Mouse (Mus musculus) limb, embryonic 12.5 days (tissue): ENCODE measurements around the gene Zfp112. TPM values are rescaled to one million over a fixed set of nuclear protein-coding genes. Genes with fewer than 3 reads are reported as not detected.

ENCODE experiments used
- ATAC-seq: fragments of 200-750 bp; cut with Nextera tagmentation; 2 replicates; pipeline ENCODE4 v1.8.0; 2017; ENCODE audit warnings: low read depth, moderate TSS enrichment; ENCODE audit not compliant: insufficient number of reproducible peaks, insufficient read depth, low FRiP score, low TSS enrichment
- H3K27ac ChIP-seq: fragments of 300-500 bp; sonication (generic); 2 replicates; pipeline ENCODE4 v1.5.1; 2016; ENCODE audit warnings: mild to moderate bottlenecking, moderate library complexity
- H3K27me3 ChIP-seq: fragments of 300-500 bp; sonication (generic); 2 replicates; pipeline ENCODE4 v1.6.1; 2016; ENCODE audit warnings: mild to moderate bottlenecking, moderate library complexity
- H3K36me3 ChIP-seq: fragments of 300-500 bp; sonication (generic); 2 replicates; pipeline ENCODE4 v1.6.1; 2016; ENCODE audit warnings: mild to moderate bottlenecking, moderate library complexity
- H3K4me1 ChIP-seq: fragments of 300-500 bp; sonication (generic); replicated peaks from 2 replicates; pipeline ENCODE4 v1.6.1; 2016
- H3K4me2 ChIP-seq: fragments of 300-500 bp; sonication (generic); 2 replicates; pipeline ENCODE4 v1.6.1; 2016; ENCODE audit warnings: mild to moderate bottlenecking, moderate library complexity
- H3K4me3 ChIP-seq: fragments of 300-500 bp; sonication (generic); replicated peaks from 2 replicates; pipeline ENCODE4 v1.5.1; 2016; ENCODE audit warnings: mild to moderate bottlenecking
- H3K9ac ChIP-seq: fragments of 300-500 bp; sonication (generic); replicated peaks from 2 replicates; pipeline ENCODE4 v1.6.1; 2016; ENCODE audit warnings: mild to moderate bottlenecking, moderate library complexity
- H3K9me3 ChIP-seq: fragments of 300-500 bp; sonication (generic); 2 replicates; pipeline ENCODE4 v1.6.1; 2016; ENCODE audit warnings: mild to moderate bottlenecking, moderate library complexity
- WGBS: fragments of 180-500 bp; shearing (Covaris S2); methylation state at CpG from one replicate; pipeline ENCODE4 v1.1.7; 2016; 5-methylcytosine and 5-hydroxymethylcytosine counted together
- polyA plus RNA-seq: library from polyadenylated mRNA; unstranded; fragments of >200 nt; fragmentation: Nextera tagmentation; extraction: Ambion mirVana; gene quantifications from 2 replicates; pipeline ENCODE4 v1.2.1, GENCODE M21; 2016

Gene Zfp112
- polyA plus RNA-seq, 1 experiment from 2014 or later: 5.8 TPM

DNA sequence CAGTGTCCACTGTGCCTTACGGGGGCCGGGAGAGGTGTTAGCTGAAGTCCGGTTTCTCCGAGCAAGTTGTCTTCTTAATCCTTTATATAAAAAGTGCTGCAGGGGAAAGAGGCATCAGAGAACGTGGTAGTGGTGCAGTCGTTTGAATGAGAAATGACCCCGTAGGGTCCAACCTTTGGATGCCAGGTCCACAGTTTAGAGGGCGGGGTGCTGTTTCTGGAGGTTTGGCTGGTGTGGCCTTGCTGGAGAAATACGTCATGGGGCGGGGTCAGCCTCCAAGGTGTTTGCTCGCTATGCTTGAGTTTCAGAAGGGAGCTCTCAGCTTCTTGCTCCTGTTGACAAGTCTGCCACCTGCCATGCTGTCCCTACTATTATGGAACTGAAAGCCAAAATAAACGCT is 887 bp downstream of the Zfp112 start:
- Histone ChIP-seq H3K9me3 (peaks cover 20% of the 10 kb centered on the region), H3K4me1 (no peaks in the 10 kb centered on the region; the same call in 1 of the 2 replicates), H3K4me3 (peak overlapping the region; percentile 63), H3K27ac (peak overlapping the region; percentile 76), H3K36me3 (peaks cover 18% of the 10 kb centered on the region), H3K9ac (peak overlapping the region; percentile 65), H3K4me2 (peak overlapping the region; percentile 73), H3K27me3 (no peaks in the 10 kb centered on the region)
- WGBS: 18% methylated on average over 12 of the region's 12 CpGs
- no peak for ATAC-seq

DNA sequence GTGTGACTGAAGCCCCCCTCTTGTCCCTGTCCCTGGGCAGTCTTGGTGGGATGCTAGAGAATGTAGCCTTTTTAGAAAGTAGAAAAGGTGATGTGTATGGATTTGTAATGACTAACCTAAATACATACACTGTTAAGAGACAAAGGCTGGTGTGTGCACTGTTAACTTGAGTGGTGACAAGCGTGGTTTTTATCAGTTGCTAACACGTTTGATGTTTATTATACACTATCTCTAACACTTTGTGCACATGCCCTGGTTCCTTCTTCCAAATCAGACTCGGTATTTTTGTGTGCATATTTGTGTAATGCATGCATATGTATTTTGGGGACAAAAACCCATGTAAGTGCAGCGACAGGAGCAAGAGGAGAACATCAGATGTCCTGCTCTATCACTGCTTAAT is 4.5 kb downstream of the Zfp112 start:
- H3K27ac ChIP-seq: no peak overlapping the region
- H3K4me3 ChIP-seq: no peak overlapping the region
- H3K9ac ChIP-seq: no peak overlapping the region
- no peak overlapping the region for H3K4me2 ChIP-seq
- no peak for ATAC-seq
- no peaks in the 10 kb centered on the region for H3K27me3 ChIP-seq
- 83% methylated on average over 4 of the region's 4 CpGs for WGBS
- H3K4me1 ChIP-seq: no peaks in the 10 kb centered on the region; the same call in 1 of the 2 replicates
- no peaks in the 10 kb centered on the region for H3K9me3 ChIP-seq
- H3K36me3 ChIP-seq: no peaks in the 10 kb centered on the region

DNA sequence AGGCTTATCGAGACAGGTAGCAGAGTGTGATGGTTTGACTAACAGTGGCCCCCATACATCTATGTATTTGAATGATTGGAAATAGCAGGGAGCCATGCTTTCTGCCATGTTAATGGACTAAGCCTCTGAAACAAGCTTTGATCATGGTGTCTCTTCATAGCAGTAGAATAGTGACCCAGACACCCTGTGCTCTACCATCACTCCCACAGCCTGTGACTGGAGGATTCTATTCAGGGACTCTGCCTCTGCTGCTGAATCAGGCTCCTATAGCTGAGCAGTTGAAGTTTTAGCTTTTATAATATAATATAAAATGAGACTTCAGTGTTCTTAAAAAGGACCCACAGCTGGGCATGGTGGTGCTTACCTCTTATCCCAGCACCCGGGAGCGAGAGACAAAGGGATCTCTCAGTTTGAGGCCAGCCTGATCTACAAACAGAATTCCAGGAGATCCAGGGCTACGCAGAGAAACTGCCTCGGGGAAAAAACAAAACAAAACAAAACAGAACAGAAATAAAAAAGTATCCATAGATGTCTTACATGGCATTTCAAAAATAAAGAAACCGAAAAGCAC is 21.4 kb downstream of the Zfp112 start:
- H3K36me3 ChIP-seq: peaks cover 30% of the 10 kb centered on the region
- peaks cover 11% of the 10 kb centered on the region for H3K4me1 ChIP-seq
- peak; percentile 45 for ATAC-seq
- peak overlapping the region; percentile 77 for H3K4me3 ChIP-seq
- peak overlapping the region; percentile 81 for H3K9ac ChIP-seq
- peak overlapping the region; percentile 80 for H3K4me2 ChIP-seq
- no peaks in the 10 kb centered on the region for H3K27me3 ChIP-seq
- 19% methylated on average over 6 of the region's 6 CpGs for WGBS
- H3K27ac ChIP-seq: no peak overlapping the region
- no peaks in the 10 kb centered on the region for H3K9me3 ChIP-seq

DNA sequence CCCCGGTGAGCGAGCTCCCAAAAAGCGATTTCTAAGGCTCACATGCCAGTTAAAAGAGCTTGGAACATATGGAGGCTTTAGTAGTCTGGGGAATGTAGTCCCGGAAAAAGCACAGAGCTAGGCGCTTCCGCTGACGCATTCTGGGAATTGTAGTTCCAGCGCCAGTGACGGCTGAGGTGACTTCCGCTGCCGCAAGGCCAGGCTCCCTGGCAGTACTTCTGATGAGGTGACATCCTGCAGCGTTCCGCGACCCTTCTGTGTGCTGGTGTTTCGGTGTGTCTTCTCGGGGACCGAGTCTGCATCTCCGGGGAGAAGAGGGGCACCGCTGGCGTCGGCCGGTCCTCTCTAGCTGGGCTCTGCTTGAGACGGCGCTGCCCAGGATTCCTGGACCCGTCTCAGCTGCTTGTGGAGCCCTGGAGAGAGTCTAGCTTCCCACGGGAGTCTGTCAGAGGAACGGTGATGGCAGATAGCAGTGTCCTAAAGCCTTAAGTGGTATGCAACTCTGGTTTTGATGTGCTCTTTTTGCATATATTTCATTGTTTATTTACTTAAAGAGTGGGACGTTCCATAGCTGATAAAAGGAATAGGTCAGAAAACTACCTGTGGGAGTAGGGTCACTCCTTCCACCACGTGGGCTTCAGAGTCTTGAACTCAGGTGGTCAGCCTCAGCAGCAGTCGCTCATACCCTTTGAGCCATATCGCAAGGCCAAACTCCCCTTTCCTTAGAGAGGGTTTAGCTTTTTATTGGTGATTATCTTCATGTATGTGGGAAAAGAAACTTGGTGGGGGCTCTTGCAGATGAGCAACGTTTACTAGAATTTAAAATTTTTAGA is 22.1 kb downstream of the Zfp112 start, which contains the start of gene Zfp235:
Gene Zfp235 (plus strand): TSS at position 174 of the 833 bp plus-strand sequence.
- Histone ChIP-seq H3K36me3 (peaks cover 37% of the 10 kb centered on the region), H3K9ac (peak within 1 kb of the TSS; percentile 81), H3K4me1 (peaks cover 11% of the 10 kb centered on the region), H3K9me3 (no peaks in the 10 kb centered on the region), H3K27me3 (no peaks in the 10 kb centered on the region), H3K4me3 (peak within 1 kb of the TSS; percentile 77), H3K4me2 (peak within 1 kb of the TSS; percentile 80), H3K27ac (0 out of 2 replicates have a peak within 1 kb of the TSS, but pooled peaks have one; percentile 12)
- 3% methylated on average over 32 of the region's 32 CpGs for WGBS
- ATAC-seq: peak; percentile 91

DNA sequence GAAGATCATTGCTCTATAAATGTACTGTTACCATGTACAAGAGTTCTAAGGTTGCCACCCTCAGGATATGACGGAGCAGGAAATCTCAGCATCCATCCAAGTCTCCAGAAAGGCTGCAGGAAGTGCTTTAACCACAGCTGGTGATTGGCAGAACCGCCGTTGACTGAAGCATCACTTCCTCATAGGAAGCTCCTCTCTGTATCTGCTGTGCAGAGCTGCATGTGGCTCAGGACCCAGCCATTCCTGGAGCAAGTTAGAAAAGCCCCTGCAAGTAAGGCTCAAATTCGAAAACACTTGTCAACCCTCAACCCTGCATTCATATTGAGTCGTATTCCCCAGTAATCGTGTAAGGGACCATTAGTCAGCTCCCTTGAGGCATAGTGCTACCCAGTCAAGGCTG is 30.5 kb downstream of the Zfp112 start:
- WGBS: 89% methylated on average over 6 of the region's 6 CpGs
- Histone ChIP-seq H3K9me3 (peaks cover 15% of the 10 kb centered on the region; the same call in 1 of the 2 replicates), H3K27ac (no peak overlapping the region), H3K9ac (no peak overlapping the region), H3K27me3 (no peaks in the 10 kb centered on the region), H3K4me2 (no peak overlapping the region), H3K4me3 (no peak overlapping the region), H3K4me1 (no peaks in the 10 kb centered on the region), H3K36me3 (peaks cover 52% of the 10 kb centered on the region)
- ATAC-seq: no peak

DNA sequence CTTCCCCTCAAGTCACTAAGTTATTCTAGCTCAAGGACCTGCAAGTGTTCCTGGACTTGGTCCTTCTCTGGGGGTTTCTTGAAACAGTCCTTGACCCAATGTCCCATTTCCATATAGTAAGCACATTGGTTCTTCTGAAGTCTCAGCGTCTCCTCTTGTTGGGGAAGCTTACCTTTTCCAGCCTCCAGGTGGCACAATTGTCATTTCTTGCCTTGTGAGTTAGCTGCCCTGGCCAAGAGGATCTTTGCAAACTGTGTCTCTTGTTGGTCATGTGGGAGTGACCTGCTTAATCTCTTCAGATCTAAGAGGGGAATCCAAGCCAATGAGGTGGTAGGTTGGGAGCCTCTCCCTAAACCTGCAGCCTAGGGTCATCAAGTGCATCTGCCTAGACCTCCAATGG is 41.2 kb downstream of the Zfp112 start:
- Histone ChIP-seq H3K4me2 (no peak overlapping the region), H3K9me3 (peaks cover 7% of the 10 kb centered on the region; the same call in 1 of the 2 replicates), H3K27ac (no peak overlapping the region), H3K4me3 (no peak overlapping the region), H3K4me1 (no peaks in the 10 kb centered on the region), H3K27me3 (no peaks in the 10 kb centered on the region), H3K36me3 (no peaks in the 10 kb centered on the region), H3K9ac (no peak overlapping the region)
- WGBS: 9% methylated on average over 1 of the region's 1 CpGs
- ATAC-seq: no peak

DNA sequence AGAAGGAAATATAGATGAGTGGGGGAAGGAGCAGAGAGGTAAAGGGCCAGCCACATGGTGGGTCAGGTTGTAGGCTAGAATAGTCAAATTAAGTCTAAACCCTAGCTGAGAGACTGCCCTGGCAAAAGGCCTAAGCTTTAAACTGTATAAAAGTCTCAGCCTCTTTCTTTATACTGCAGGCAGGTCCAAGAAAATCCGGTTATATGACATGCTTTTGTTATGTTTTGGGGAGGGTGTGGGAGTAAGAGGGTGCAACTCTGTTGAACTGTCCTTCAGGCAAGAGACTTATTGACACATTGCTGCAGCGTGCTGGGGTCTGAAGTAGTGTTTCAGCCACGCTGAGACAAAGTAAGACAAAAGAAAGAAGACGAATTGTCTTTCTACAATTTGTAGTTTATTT is 60.1 kb downstream of the Zfp112 start:
- H3K36me3 ChIP-seq: no peaks in the 10 kb centered on the region
- no peak for ATAC-seq
- no peak overlapping the region for H3K4me2 ChIP-seq
- H3K27ac ChIP-seq: no peak overlapping the region
- no peaks in the 10 kb centered on the region for H3K4me1 ChIP-seq
- no peak overlapping the region for H3K9ac ChIP-seq
- no peaks in the 10 kb centered on the region for H3K27me3 ChIP-seq
- H3K4me3 ChIP-seq: no peak overlapping the region
- no peaks in the 10 kb centered on the region for H3K9me3 ChIP-seq
- 40% methylated on average over 4 of the region's 4 CpGs for WGBS

DNA sequence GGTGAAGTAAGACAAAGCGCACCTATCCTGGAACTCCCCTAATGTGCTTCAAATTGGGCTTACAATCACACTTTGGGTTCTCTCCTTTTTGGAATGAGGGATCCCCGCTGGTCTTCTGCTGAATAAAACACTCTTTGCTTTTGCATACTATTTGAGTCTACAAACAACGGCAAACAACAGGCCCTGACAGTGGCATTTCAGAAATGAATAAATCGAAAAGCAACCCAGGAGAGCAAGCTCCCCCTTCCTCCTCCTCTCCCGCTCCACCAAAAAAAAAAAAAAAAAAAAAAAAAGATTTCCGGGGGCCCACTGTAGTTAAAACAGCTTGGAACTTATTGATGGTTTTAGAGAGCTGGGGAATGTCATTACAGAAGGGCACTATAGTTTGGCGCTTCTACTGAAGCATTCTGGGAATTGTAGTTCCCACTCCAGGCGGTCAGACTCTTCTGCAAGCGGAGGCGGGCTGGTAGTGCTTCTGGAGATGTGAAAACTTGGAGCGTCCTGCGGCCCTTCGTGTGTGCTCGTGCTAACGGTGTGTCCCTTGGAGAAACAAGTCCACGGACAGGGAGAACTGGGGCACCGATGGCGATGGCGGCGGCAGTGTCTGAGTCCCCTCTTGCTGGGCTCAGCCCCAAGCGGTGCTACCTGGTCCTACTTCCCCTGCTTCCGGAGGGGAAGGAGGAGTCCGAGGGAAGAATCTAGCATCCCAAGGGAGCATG is 62.7 kb downstream of the Zfp112 start, which contains the start of gene Zfp114:
Gene Zfp114 (plus strand): TSS at position 443 of the 719 bp plus-strand sequence.
- WGBS: 14% methylated on average over 23 of the region's 23 CpGs
- peak within 1 kb of the TSS; percentile 58 for H3K9ac ChIP-seq
- H3K4me1 ChIP-seq: no peaks in the 10 kb centered on the region
- no peaks in the 10 kb centered on the region for H3K27me3 ChIP-seq
- H3K27ac ChIP-seq: peak within 1 kb of the TSS; percentile 72; the same call in 1 of the 2 replicates
- H3K9me3 ChIP-seq: no peaks in the 10 kb centered on the region
- H3K4me3 ChIP-seq: peak within 1 kb of the TSS; percentile 55
- ATAC-seq: peak; percentile 85
- H3K4me2 ChIP-seq: peak within 1 kb of the TSS; percentile 55
- H3K36me3 ChIP-seq: no peaks in the 10 kb centered on the region

DNA sequence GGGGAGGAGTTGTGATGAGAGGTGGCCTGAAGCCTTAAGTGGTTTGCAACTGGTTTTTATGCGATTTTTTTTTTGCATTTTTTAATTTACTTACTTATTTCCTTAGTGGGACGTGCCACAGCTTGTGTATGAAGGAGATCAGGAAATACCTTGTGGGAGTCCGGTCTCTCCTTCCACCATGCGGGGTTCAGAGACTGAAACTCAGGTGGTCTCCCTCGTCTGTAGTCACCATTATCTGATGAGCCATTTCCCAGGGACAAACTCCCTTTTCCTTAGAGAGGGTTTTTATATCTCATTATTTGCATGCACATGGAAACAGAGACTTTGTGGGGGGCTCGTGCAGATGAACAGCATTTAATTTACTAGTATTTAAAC is 63.2 kb downstream of the Zfp112 start:
- 63% methylated on average over 6 of the region's 6 CpGs for WGBS
- no peaks in the 10 kb centered on the region for H3K4me1 ChIP-seq
- H3K27ac ChIP-seq: no peak overlapping the region
- H3K9ac ChIP-seq: peak overlapping the region; percentile 58
- peak overlapping the region; percentile 55 for H3K4me2 ChIP-seq
- no peaks in the 10 kb centered on the region for H3K27me3 ChIP-seq
- H3K9me3 ChIP-seq: no peaks in the 10 kb centered on the region
- ATAC-seq: peak; percentile 21; the same call in 1 of the 2 replicates
- peak overlapping the region; percentile 55 for H3K4me3 ChIP-seq
- H3K36me3 ChIP-seq: no peaks in the 10 kb centered on the region
